Mouse (Mus musculus) midbrain, embryonic 12.5 days (tissue): Measurements from ENCODE around the gene Tpd52l1. TPM values are rescaled to one million over a fixed set of nuclear protein-coding genes. Genes with fewer than 3 reads are reported as not detected.

Source experiments
- ATAC-seq: fragments of 200-750 bp; cut with Nextera tagmentation; 2 replicates; pipeline ENCODE4 v1.8.0; 2017; ENCODE audit warnings: low read depth, moderate TSS enrichment, moderate library complexity; ENCODE audit not compliant: low FRiP score
- H3K27ac ChIP-seq: fragments of 300-500 bp; sonication (generic); replicated peaks from 2 replicates; pipeline ENCODE4 v1.5.1; 2016; ENCODE audit warnings: mild to moderate bottlenecking
- H3K27me3 ChIP-seq: fragments of 300-500 bp; sonication (generic); 2 replicates; pipeline ENCODE4 v1.6.1; 2016; ENCODE audit warnings: mild to moderate bottlenecking
- H3K36me3 ChIP-seq: fragments of 300-500 bp; sonication (generic); 2 replicates; pipeline ENCODE4 v1.6.1; 2016
- H3K4me1 ChIP-seq: fragments of 300-500 bp; sonication (generic); 2 replicates; pipeline ENCODE4 v1.6.1; 2016
- H3K4me2 ChIP-seq: fragments of 300-500 bp; sonication (generic); replicated peaks from 2 replicates; pipeline ENCODE4 v1.6.1; 2016; ENCODE audit warnings: mild to moderate bottlenecking, moderate library complexity
- H3K4me3 ChIP-seq: fragments of 300-500 bp; sonication (generic); 2 replicates; pipeline ENCODE4 v1.5.1; 2016; ENCODE audit warnings: mild to moderate bottlenecking
- H3K9ac ChIP-seq: fragments of 300-500 bp; sonication (generic); replicated peaks from 2 replicates; pipeline ENCODE4 v1.6.1; 2016; ENCODE audit warnings: mild to moderate bottlenecking, moderate library complexity
- H3K9me3 ChIP-seq: fragments of 300-500 bp; sonication (generic); 2 replicates; pipeline ENCODE4 v1.6.1; 2016; ENCODE audit warnings: mild to moderate bottlenecking
- WGBS: fragments of 180-500 bp; shearing (Covaris S2); methylation state at CpG from one replicate; pipeline ENCODE4 v1.1.7; 2016; 5-methylcytosine and 5-hydroxymethylcytosine counted together
- polyA plus RNA-seq: library from polyadenylated mRNA; unstranded; fragments of >200 nt; fragmentation: Nextera tagmentation; extraction: Ambion mirVana; gene quantifications from 2 replicates; pipeline ENCODE4 v1.2.1, GENCODE M21; 2016

The Tpd52l1 gene
- polyA plus RNA-seq, 1 experiment from 2014 or later, result 29.2 TPM

- ATAC-seq, result no peak
- 89% methylated on average over 4 of the region's 4 CpGs for WGBS
- H3K27me3 ChIP-seq, result no peaks in the 10 kb centered on the region
- no peak overlapping the region for H3K9ac ChIP-seq
- no peak overlapping the region for H3K4me3 ChIP-seq
- H3K4me1 ChIP-seq, result no peaks in the 10 kb centered on the region
- H3K36me3 ChIP-seq, result peaks cover 12% of the 10 kb centered on the region
- no peak overlapping the region for H3K27ac ChIP-seq
- H3K9me3 ChIP-seq, result no peaks in the 10 kb centered on the region
- H3K4me2 ChIP-seq, result no peak overlapping the region
Observed at GRCm38 (mm10) chr10:31331225-31331775, 114.5 kb downstream of the Tpd52l1 start.

- Histone ChIP-seq H3K36me3 (peaks cover 19% of the 10 kb centered on the region), H3K4me3 (no peak overlapping the region), H3K9me3 (no peaks in the 10 kb centered on the region), H3K27ac (no peak overlapping the region), H3K4me1 (no peaks in the 10 kb centered on the region), H3K9ac (no peak overlapping the region), H3K27me3 (no peaks in the 10 kb centered on the region), H3K4me2 (no peak overlapping the region)
- 91% methylated on average over 3 of the region's 3 CpGs for whole genome bisulfite sequencing
- ATAC-seq, result no peak
Observed at GRCm38 (mm10) chr10:31330286-31330962, 115.3 kb downstream of the Tpd52l1 start.

- Histone ChIP-seq H3K4me1 (no peaks in the 10 kb centered on the region), H3K4me3 (no peak overlapping the region), H3K27me3 (no peaks in the 10 kb centered on the region), H3K9me3 (no peaks in the 10 kb centered on the region), H3K36me3 (peaks cover 19% of the 10 kb centered on the region), H3K4me2 (no peak overlapping the region), H3K9ac (no peak overlapping the region), H3K27ac (no peak overlapping the region)
- no peak for ATAC-seq
- WGBS, result 88% methylated on average over 1 of the region's 1 CpGs
Observed at GRCm38 (mm10) chr10:31329436-31329835, 116.3 kb downstream of the Tpd52l1 start.

- Histone ChIP-seq H3K27me3 (no peaks in the 10 kb centered on the region), H3K4me3 (no peak overlapping the region), H3K9ac (no peak overlapping the region), H3K4me1 (peaks cover 5% of the 10 kb centered on the region), H3K4me2 (no peak overlapping the region), H3K36me3 (peaks cover 13% of the 10 kb centered on the region), H3K9me3 (no peaks in the 10 kb centered on the region), H3K27ac (no peak overlapping the region)
- ATAC-seq, result no peak
- 91% methylated on average over 5 of the region's 5 CpGs for WGBS
Observed at GRCm38 (mm10) chr10:31318491-31318890, 127.3 kb downstream of the Tpd52l1 start.

- Histone ChIP-seq H3K4me1 (peaks cover 5% of the 10 kb centered on the region), H3K9me3 (no peaks in the 10 kb centered on the region), H3K36me3 (peaks cover 10% of the 10 kb centered on the region), H3K27me3 (no peaks in the 10 kb centered on the region), H3K4me3 (peak within 1 kb of the TSS; percentile 60), H3K27ac (peak within 1 kb of the TSS; percentile 75), H3K9ac (peak within 1 kb of the TSS; percentile 62), H3K4me2 (peak within 1 kb of the TSS; percentile 58)
- WGBS, result 4% methylated on average over 41 of the region's 44 CpGs
- ATAC-seq, result peak; percentile 97
Observed at GRCm38 (mm10) chr10:31312865-31313848, 132.6 kb downstream of the Tpd52l1 start, which contains the start of gene Hddc2. Gene Hddc2, plus strand, starts transcription at chr10:31313383.

- H3K4me3 ChIP-seq, result no peak overlapping the region
- H3K36me3 ChIP-seq, result no peaks in the 10 kb centered on the region
- H3K27ac ChIP-seq, result no peak overlapping the region
- H3K4me2 ChIP-seq, result no peak overlapping the region
- no peaks in the 10 kb centered on the region for H3K9me3 ChIP-seq
- ATAC-seq, result no peak
- no peaks in the 10 kb centered on the region for H3K4me1 ChIP-seq
- no peak overlapping the region for H3K9ac ChIP-seq
- WGBS, result 29% methylated on average over 1 of the region's 1 CpGs
- no peaks in the 10 kb centered on the region for H3K27me3 ChIP-seq
Observed at GRCm38 (mm10) chr10:31307024-31307598, 138.6 kb downstream of the Tpd52l1 start.

- H3K9ac ChIP-seq, result no peak overlapping the region
- H3K4me1 ChIP-seq, result no peaks in the 10 kb centered on the region
- no peak overlapping the region for H3K27ac ChIP-seq
- no peak overlapping the region for H3K4me2 ChIP-seq
- no peaks in the 10 kb centered on the region for H3K9me3 ChIP-seq
- no peak for ATAC-seq
- no peak overlapping the region for H3K4me3 ChIP-seq
- no peaks in the 10 kb centered on the region for H3K36me3 ChIP-seq
- WGBS, result 94% methylated on average over 2 of the region's 2 CpGs
- no peaks in the 10 kb centered on the region for H3K27me3 ChIP-seq
Observed at GRCm38 (mm10) chr10:31303446-31303845, 142.3 kb downstream of the Tpd52l1 start.

GRCm38 (mm10) chr10:31300292-31300691 lies 145.5 kb downstream of the Tpd52l1 start:
- no peaks in the 10 kb centered on the region for H3K36me3 ChIP-seq
- H3K4me2 ChIP-seq, result no peak overlapping the region
- H3K4me1 ChIP-seq, result peaks cover 11% of the 10 kb centered on the region; the same call in 1 of the 2 replicates
- no peak for ATAC-seq
- 0 out of 2 replicates have a peak, but pooled peaks cover 3% of the 10 kb centered on the region for H3K27me3 ChIP-seq
- 81% methylated on average over 1 of the region's 1 CpGs for WGBS
- no peak overlapping the region for H3K27ac ChIP-seq
- no peak overlapping the region for H3K4me3 ChIP-seq
- no peaks in the 10 kb centered on the region for H3K9me3 ChIP-seq
- no peak overlapping the region for H3K9ac ChIP-seq

- H3K4me2 ChIP-seq, result no peak overlapping the region
- no peak overlapping the region for H3K9ac ChIP-seq
- H3K36me3 ChIP-seq, result no peaks in the 10 kb centered on the region
- 42% methylated on average over 6 of the region's 6 CpGs for WGBS
- no peak overlapping the region for H3K4me3 ChIP-seq
- H3K27ac ChIP-seq, result no peak overlapping the region
- H3K9me3 ChIP-seq, result no peaks in the 10 kb centered on the region
- H3K4me1 ChIP-seq, result peaks cover 11% of the 10 kb centered on the region; the same call in 1 of the 2 replicates
- 0 out of 2 replicates have a peak, but pooled peaks cover 3% of the 10 kb centered on the region for H3K27me3 ChIP-seq
- ATAC-seq, result peak; percentile 53
Observed at GRCm38 (mm10) chr10:31298921-31299574, 146.7 kb downstream of the Tpd52l1 start.

- Histone ChIP-seq H3K9ac (no peak overlapping the region), H3K4me3 (no peak overlapping the region), H3K4me1 (peaks cover 11% of the 10 kb centered on the region; the same call in 1 of the 2 replicates), H3K27ac (no peak overlapping the region), H3K27me3 (0 out of 2 replicates have a peak, but pooled peaks cover 3% of the 10 kb centered on the region), H3K4me2 (no peak overlapping the region), H3K9me3 (no peaks in the 10 kb centered on the region), H3K36me3 (no peaks in the 10 kb centered on the region)
- WGBS, result 49% methylated on average over 2 of the region's 2 CpGs
- no peak for ATAC-seq
Observed at GRCm38 (mm10) chr10:31298263-31298662, 147.5 kb downstream of the Tpd52l1 start.

GRCm38 (mm10) chr10:31297106-31297505 lies 148.7 kb downstream of the Tpd52l1 start:
- Histone ChIP-seq H3K4me3 (no peak overlapping the region), H3K4me2 (no peak overlapping the region), H3K36me3 (no peaks in the 10 kb centered on the region), H3K4me1 (peaks cover 11% of the 10 kb centered on the region; the same call in 1 of the 2 replicates), H3K9ac (no peak overlapping the region), H3K27me3 (0 out of 2 replicates have a peak, but pooled peaks cover 3% of the 10 kb centered on the region), H3K9me3 (no peaks in the 10 kb centered on the region), H3K27ac (no peak overlapping the region)
- WGBS, result 77% methylated on average over 4 of the region's 4 CpGs
- ATAC-seq, result no peak
